Mouse (Mus musculus): ENCODE data around the gene Olfr1006.
"Not testable (repeated sequence)": the region's sequence is repeated elsewhere in the genome, so short reads cannot be mapped to it uniquely, and the experiment has no call there.

Olfr1006 gene

GRCm38 (mm10) chr2:85678667-85679066, at the start of gene Olfr1006:
Gene Olfr1006 (minus strand): TSS chr2:85678767.
- no peak for DNase-seq (ENCODE audit: low read depth, low spot score)

DNA sequence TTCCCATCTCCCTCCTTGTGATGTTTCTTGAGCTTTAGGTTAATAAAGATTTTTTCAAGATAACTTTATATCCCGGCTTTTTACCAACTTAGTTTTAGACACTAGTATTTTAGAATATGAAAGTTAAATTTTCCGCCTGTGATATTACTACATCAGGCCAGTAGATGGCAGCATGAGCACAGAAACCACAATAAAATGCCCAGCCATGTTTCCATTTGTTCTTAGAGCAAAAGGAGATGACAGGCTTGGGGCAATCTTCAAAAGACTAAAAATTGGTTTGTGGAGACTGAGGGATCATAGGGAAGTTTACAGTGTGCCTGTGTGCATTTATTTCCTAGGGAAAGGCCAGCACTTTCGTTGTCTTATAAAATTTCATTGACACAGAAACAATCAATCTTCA, 47.2 kb upstream of the Olfr1006 start:
- peak; percentile 11 for DNase-seq (ENCODE audit: low read depth, low spot score)

GRCm38 (mm10) chr2:85715119-85715518, 36.6 kb upstream of the Olfr1006 start, which contains the start of gene Olfr1009:
Gene Olfr1009 (plus strand): TSS chr2:85715419.
- DNase-seq (ENCODE audit: low read depth, low spot score): no peak

DNA sequence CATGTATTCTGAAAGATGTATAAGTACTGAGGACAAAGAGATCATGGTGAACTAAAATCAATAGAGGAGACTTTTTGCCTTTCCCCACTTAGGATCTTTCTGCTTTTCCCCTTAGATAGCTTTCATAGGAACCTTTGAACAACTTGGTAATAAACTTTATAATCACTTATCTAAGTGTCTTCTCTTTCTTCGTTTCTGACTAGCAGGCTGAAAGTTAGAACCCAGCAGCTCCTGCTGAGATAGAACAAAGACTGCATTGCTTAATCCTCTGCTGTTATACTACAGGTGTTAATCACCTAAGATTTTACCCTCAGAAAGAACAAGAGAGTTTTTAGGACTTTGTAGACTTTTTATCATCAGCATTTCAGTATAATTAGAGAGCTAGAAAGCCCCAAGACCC, 32.6 kb upstream of the Olfr1006 start:
- no peak for DNase-seq (ENCODE audit: low read depth, low spot score)

DNA sequence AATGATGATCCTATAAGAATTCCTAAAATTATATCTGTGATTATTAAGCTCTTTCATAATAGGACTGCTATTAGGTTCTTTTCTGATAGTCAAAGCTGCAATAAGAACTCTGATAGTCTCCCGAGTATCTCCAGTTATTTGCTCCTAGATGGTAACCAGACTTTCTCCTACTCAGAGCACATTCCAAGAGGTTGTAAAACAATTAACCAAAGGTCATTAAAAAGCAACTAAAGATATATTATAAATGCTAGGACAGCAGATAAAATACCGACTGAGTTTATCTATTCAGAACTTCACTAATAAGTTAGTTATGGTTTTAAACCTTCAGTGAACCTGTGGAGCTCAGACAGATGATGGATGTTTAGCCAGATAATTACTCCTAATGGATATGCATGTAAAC, 32.1 kb upstream of the Olfr1006 start:
- not testable (repeated sequence) for DNase-seq (ENCODE audit: low read depth, low spot score)

GRCm38 (mm10) chr2:85689131-85689530, 10.6 kb upstream of the Olfr1006 start, which contains the start of gene Olfr1008:
Gene Olfr1008 (plus strand): TSS chr2:85689431.
- no peak for DNase-seq (ENCODE audit: low read depth, low spot score)

- DNase-seq (ENCODE audit: low read depth, low spot score): not testable (repeated sequence)
These were observed 14.2 kb downstream of the Olfr1006 start, which contains the start of gene Olfr154 for GRCm38 (mm10) chr2:85664355-85664754. Gene Olfr154 (minus strand): TSS chr2:85664455.

- DNase-seq (ENCODE audit: low read depth, low spot score): no peak
These were observed 28.0 kb downstream of the Olfr1006 start, which contains the start of gene Olfr1002 for GRCm38 (mm10) chr2:85650604-85651003. Gene Olfr1002 (minus strand): TSS chr2:85650704.
